Mouse (Mus musculus): ENCODE measurements at regions not wholly inside any gene's neighbourhood (a gene's known extent, or its start where the extent isn't known, plus 50 kb on each side); places are given as distances from the start of the nearest gene placed in this dataset.

GRCm38 (mm10) chr12:12789052-12789451 is 152.7 kb downstream of the Mycn start:
- Histone ChIP-seq H3K36me3 (ENCODE audit: insufficient read depth, low read length) (no peaks in the 10 kb centered on the region), H3K4me2 (ENCODE audit: low read depth, low read length, poor library complexity, severe bottlenecking) (no peak overlapping the region), H3K9me3 (ENCODE audit: low read length) (no peaks in the 10 kb centered on the region), H3K4me1 (ENCODE audit: insufficient read depth, low read length) (peaks cover 4% of the 10 kb centered on the region; the same call in 1 of the 2 replicates), H3K4me3 (ENCODE audit: low read depth, low read length) (no peak overlapping the region), H3K27ac (ENCODE audit: low read depth, low read length) (no peak overlapping the region), H3K27me3 (ENCODE audit: insufficient read depth, low read length) (0 out of 2 replicates have a peak, but pooled peaks cover 4% of the 10 kb centered on the region), H3K9ac (replicated peaks; ENCODE audit: low read length, poor library complexity, severe bottlenecking) (no peak overlapping the region)
- no peak for TF ChIP-seq CTCF (IDR thresholded peaks at IDR 0.05)
- no peak for DNase-seq (ENCODE audit: low spot score)
- ATAC-seq (ENCODE audit: low FRiP score): no peak; the same call in 1 of the 2 replicates
- 89% methylated on average over 6 of the region's 6 CpGs for WGBS

GRCm38 (mm10) chr12:12788263-12788852 is 153.4 kb downstream of the Mycn start:
- peaks cover 9% of the 10 kb centered on the region for H3K4me1 ChIP-seq (ENCODE audit: insufficient read depth, low read length)
- no peak for DNase-seq (ENCODE audit: low spot score)
- ATAC-seq (ENCODE audit: low FRiP score): no peak
- H3K9ac ChIP-seq (replicated peaks; ENCODE audit: low read length, poor library complexity, severe bottlenecking): peak overlapping the region; percentile 19; the same call in 1 of the 2 replicates
- H3K36me3 ChIP-seq (ENCODE audit: insufficient read depth, low read length): no peaks in the 10 kb centered on the region
- 44% methylated on average over 13 of the region's 13 CpGs for WGBS
- H3K4me3 ChIP-seq (ENCODE audit: low read depth, low read length): no peak overlapping the region
- no peak overlapping the region for H3K27ac ChIP-seq (ENCODE audit: low read depth, low read length)
- H3K27me3 ChIP-seq (ENCODE audit: insufficient read depth, low read length): 0 out of 2 replicates have a peak, but pooled peaks cover 4% of the 10 kb centered on the region
- no peaks in the 10 kb centered on the region for H3K9me3 ChIP-seq (ENCODE audit: low read length)
- no peak for TF ChIP-seq CTCF (IDR thresholded peaks at IDR 0.05)
- H3K4me2 ChIP-seq (ENCODE audit: low read depth, low read length, poor library complexity, severe bottlenecking): no peak overlapping the region

- H3K4me2 ChIP-seq (ENCODE audit: low read depth, low read length, poor library complexity, severe bottlenecking): peak overlapping the region; percentile 36
- 0 out of 2 replicates have a peak, but pooled peaks cover 4% of the 10 kb centered on the region for H3K27me3 ChIP-seq (ENCODE audit: insufficient read depth, low read length)
- H3K9ac ChIP-seq (replicated peaks; ENCODE audit: low read length, poor library complexity, severe bottlenecking): no peak overlapping the region
- H3K36me3 ChIP-seq (ENCODE audit: insufficient read depth, low read length): no peaks in the 10 kb centered on the region
- 8% methylated on average over 19 of the region's 19 CpGs for WGBS
- ATAC-seq (ENCODE audit: low FRiP score) (no peak), DNase-seq (ENCODE audit: low spot score) (no peak)
- no peak for TF ChIP-seq CTCF (IDR thresholded peaks at IDR 0.05)
- H3K27ac ChIP-seq (ENCODE audit: low read depth, low read length): no peak overlapping the region
- H3K4me3 ChIP-seq (ENCODE audit: low read depth, low read length): no peak overlapping the region
- peaks cover 11% of the 10 kb centered on the region for H3K4me1 ChIP-seq (ENCODE audit: insufficient read depth, low read length)
- H3K9me3 ChIP-seq (ENCODE audit: low read length): no peaks in the 10 kb centered on the region
Observed at GRCm38 (mm10) chr12:12787608-12788262, 154.0 kb downstream of the Mycn start.

- no peak for ATAC-seq (ENCODE audit: low FRiP score)
- H3K4me2 ChIP-seq (ENCODE audit: low read depth, low read length, poor library complexity, severe bottlenecking): no peak overlapping the region
- no peaks in the 10 kb centered on the region for H3K36me3 ChIP-seq (ENCODE audit: insufficient read depth, low read length)
- no peak for DNase-seq (ENCODE audit: low spot score)
- no peaks in the 10 kb centered on the region for H3K9me3 ChIP-seq (ENCODE audit: low read length)
- WGBS: 50% methylated on average over 4 of the region's 4 CpGs
- no peak overlapping the region for H3K9ac ChIP-seq (replicated peaks; ENCODE audit: low read length, poor library complexity, severe bottlenecking)
- H3K4me3 ChIP-seq (ENCODE audit: low read depth, low read length): no peak overlapping the region
- TF ChIP-seq CTCF (IDR thresholded peaks at IDR 0.05): no peak
- peaks cover 11% of the 10 kb centered on the region for H3K4me1 ChIP-seq (ENCODE audit: insufficient read depth, low read length)
- 0 out of 2 replicates have a peak, but pooled peaks cover 4% of the 10 kb centered on the region for H3K27me3 ChIP-seq (ENCODE audit: insufficient read depth, low read length)
- no peak overlapping the region for H3K27ac ChIP-seq (ENCODE audit: low read depth, low read length)
Observed at GRCm38 (mm10) chr12:12787161-12787560, 154.6 kb downstream of the Mycn start.

- Histone ChIP-seq H3K4me1 (ENCODE audit: insufficient read depth, low read length) (peaks cover 11% of the 10 kb centered on the region), H3K4me2 (ENCODE audit: low read depth, low read length, poor library complexity, severe bottlenecking) (no peak overlapping the region), H3K27me3 (ENCODE audit: insufficient read depth, low read length) (0 out of 2 replicates have a peak, but pooled peaks cover 3% of the 10 kb centered on the region), H3K9ac (replicated peaks; ENCODE audit: low read length, poor library complexity, severe bottlenecking) (no peak overlapping the region), H3K9me3 (ENCODE audit: low read length) (no peaks in the 10 kb centered on the region), H3K36me3 (ENCODE audit: insufficient read depth, low read length) (no peaks in the 10 kb centered on the region), H3K4me3 (ENCODE audit: low read depth, low read length) (no peak overlapping the region), H3K27ac (ENCODE audit: low read depth, low read length) (peak overlapping the region; percentile 70)
- no peak for TF ChIP-seq CTCF (IDR thresholded peaks at IDR 0.05)
- DNase-seq (ENCODE audit: low spot score) (peak; percentile 41), ATAC-seq (ENCODE audit: low FRiP score) (no peak)
- 14% methylated on average over 11 of the region's 11 CpGs for WGBS
Observed at GRCm38 (mm10) chr12:12783699-12784605, 157.8 kb downstream of the Mycn start.
